Mouse (Mus musculus) limb, embryonic 12.5 days (tissue): Measurements from ENCODE around the gene Slc38a5. TPM values are rescaled to one million over a fixed set of nuclear protein-coding genes. Genes with fewer than 3 reads are reported as not detected.

Experiments used
- ATAC-seq: fragments of 200-750 bp; cut with Nextera tagmentation; 2 replicates; pipeline ENCODE4 v1.8.0; 2017; ENCODE audit warnings: low read depth, moderate TSS enrichment; ENCODE audit not compliant: insufficient number of reproducible peaks, insufficient read depth, low FRiP score, low TSS enrichment
- H3K27ac ChIP-seq: fragments of 300-500 bp; sonication (generic); 2 replicates; pipeline ENCODE4 v1.5.1; 2016; ENCODE audit warnings: mild to moderate bottlenecking, moderate library complexity
- H3K27me3 ChIP-seq: fragments of 300-500 bp; sonication (generic); 2 replicates; pipeline ENCODE4 v1.6.1; 2016; ENCODE audit warnings: mild to moderate bottlenecking, moderate library complexity
- H3K36me3 ChIP-seq: fragments of 300-500 bp; sonication (generic); 2 replicates; pipeline ENCODE4 v1.6.1; 2016; ENCODE audit warnings: mild to moderate bottlenecking, moderate library complexity
- H3K4me1 ChIP-seq: fragments of 300-500 bp; sonication (generic); replicated peaks from 2 replicates; pipeline ENCODE4 v1.6.1; 2016
- H3K4me2 ChIP-seq: fragments of 300-500 bp; sonication (generic); 2 replicates; pipeline ENCODE4 v1.6.1; 2016; ENCODE audit warnings: mild to moderate bottlenecking, moderate library complexity
- H3K4me3 ChIP-seq: fragments of 300-500 bp; sonication (generic); replicated peaks from 2 replicates; pipeline ENCODE4 v1.5.1; 2016; ENCODE audit warnings: mild to moderate bottlenecking
- H3K9ac ChIP-seq: fragments of 300-500 bp; sonication (generic); replicated peaks from 2 replicates; pipeline ENCODE4 v1.6.1; 2016; ENCODE audit warnings: mild to moderate bottlenecking, moderate library complexity
- H3K9me3 ChIP-seq: fragments of 300-500 bp; sonication (generic); 2 replicates; pipeline ENCODE4 v1.6.1; 2016; ENCODE audit warnings: mild to moderate bottlenecking, moderate library complexity
- WGBS: fragments of 180-500 bp; shearing (Covaris S2); methylation state at CpG from one replicate; pipeline ENCODE4 v1.1.7; 2016; 5-methylcytosine and 5-hydroxymethylcytosine counted together
- polyA plus RNA-seq: library from polyadenylated mRNA; unstranded; fragments of >200 nt; fragmentation: Nextera tagmentation; extraction: Ambion mirVana; gene quantifications from 2 replicates; pipeline ENCODE4 v1.2.1, GENCODE M21; 2016

The Slc38a5 gene
- 1.0 and 1.4 TPM in 2 replicates for polyA plus RNA-seq

DNA sequence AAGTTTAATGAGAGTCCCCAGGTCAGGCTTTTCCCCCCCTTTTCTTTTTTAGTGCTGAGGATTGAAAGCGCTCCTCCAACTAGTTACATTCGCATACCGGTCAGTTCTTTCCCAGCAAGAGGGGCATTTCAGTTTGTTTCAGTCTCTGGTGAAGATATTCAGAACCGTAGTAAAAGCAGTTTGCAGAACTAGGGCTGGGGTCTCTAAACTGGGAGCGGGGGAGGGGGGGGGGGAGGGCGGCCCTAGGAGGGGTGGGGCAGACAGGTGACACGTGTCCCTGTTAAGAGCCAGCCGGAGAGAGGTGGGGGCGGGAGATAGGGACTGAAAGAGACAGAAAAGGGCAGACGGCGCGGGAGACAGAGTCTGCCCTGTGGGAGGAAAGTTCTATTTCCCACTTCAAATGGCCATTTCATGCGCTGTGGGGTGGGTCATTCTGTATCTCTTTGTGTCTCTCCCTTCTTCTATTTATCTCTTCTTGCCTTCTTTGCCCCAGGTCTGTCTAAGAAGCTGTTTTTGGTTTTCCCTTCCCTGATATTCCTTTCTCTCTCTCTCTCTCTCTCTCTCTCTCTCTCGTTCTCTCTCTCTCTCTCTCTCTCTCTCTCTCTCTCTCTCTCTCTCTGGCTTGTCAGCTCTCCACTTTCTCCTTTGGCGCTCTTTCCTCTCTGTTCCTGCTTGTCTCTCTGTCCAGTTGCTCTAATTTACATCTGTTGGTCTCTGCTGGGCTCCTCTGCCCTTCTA, at the start of gene Slc38a5:
Gene Slc38a5 (plus strand): TSS at position 51 of the 738 bp plus-strand sequence.
- H3K9me3 ChIP-seq: no peaks in the 10 kb centered on the region
- peaks cover 36% of the 10 kb centered on the region for H3K27me3 ChIP-seq
- H3K9ac ChIP-seq: no peak within 1 kb of the TSS
- ATAC-seq: no peak
- H3K36me3 ChIP-seq: no peaks in the 10 kb centered on the region
- peak within 1 kb of the TSS; percentile 43 for H3K4me2 ChIP-seq
- H3K4me3 ChIP-seq: peak within 1 kb of the TSS; percentile 21
- no peak within 1 kb of the TSS for H3K27ac ChIP-seq
- no peaks in the 10 kb centered on the region for H3K4me1 ChIP-seq
- 17% methylated on average over 11 of the region's 15 CpGs for WGBS

DNA sequence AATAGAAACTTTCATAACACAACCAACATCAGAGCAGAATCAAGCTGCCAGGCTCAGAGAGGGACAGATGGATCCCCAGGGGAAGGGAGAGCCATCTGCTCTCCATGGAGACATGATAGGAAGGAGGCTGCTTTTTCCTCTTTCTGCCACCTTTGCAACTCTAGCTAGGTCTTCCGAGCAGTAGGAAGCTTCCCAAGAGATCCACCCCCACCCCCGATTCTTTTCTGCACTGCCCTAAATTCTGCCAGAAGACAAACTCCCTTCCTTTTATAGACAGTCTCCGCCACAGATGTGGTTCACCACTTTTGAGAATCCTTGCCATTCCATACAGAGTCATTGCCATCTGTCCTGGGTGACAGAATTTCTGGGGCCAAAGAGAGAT, 48.6 kb upstream of the Slc38a5 start:
- Histone ChIP-seq H3K4me2 (no peak overlapping the region), H3K4me1 (no peaks in the 10 kb centered on the region), H3K36me3 (no peaks in the 10 kb centered on the region), H3K9me3 (0 out of 2 replicates have a peak, but pooled peaks cover 2% of the 10 kb centered on the region), H3K27me3 (no peaks in the 10 kb centered on the region), H3K4me3 (no peak overlapping the region), H3K9ac (no peak overlapping the region), H3K27ac (no peak overlapping the region)
- no peak for ATAC-seq
- WGBS: 76% methylated on average over 3 of the region's 3 CpGs

GRCm38 (mm10) chrX:8222678-8223421, 48.1 kb upstream of the Slc38a5 start:
- no peak overlapping the region for H3K4me2 ChIP-seq
- H3K27me3 ChIP-seq: no peaks in the 10 kb centered on the region
- WGBS: 63% methylated on average over 7 of the region's 7 CpGs
- no peaks in the 10 kb centered on the region for H3K36me3 ChIP-seq
- no peak overlapping the region for H3K4me3 ChIP-seq
- no peak overlapping the region for H3K9ac ChIP-seq
- no peaks in the 10 kb centered on the region for H3K4me1 ChIP-seq
- ATAC-seq: no peak
- no peak overlapping the region for H3K27ac ChIP-seq
- H3K9me3 ChIP-seq: 0 out of 2 replicates have a peak, but pooled peaks cover 2% of the 10 kb centered on the region

GRCm38 (mm10) chrX:8223473-8223872, 47.5 kb upstream of the Slc38a5 start:
- H3K4me1 ChIP-seq: no peaks in the 10 kb centered on the region
- H3K9ac ChIP-seq: no peak overlapping the region
- H3K4me3 ChIP-seq: no peak overlapping the region
- 0 out of 2 replicates have a peak, but pooled peaks cover 2% of the 10 kb centered on the region for H3K9me3 ChIP-seq
- 91% methylated on average over 7 of the region's 7 CpGs for WGBS
- no peak for ATAC-seq
- H3K36me3 ChIP-seq: no peaks in the 10 kb centered on the region
- no peaks in the 10 kb centered on the region for H3K27me3 ChIP-seq
- no peak overlapping the region for H3K4me2 ChIP-seq
- H3K27ac ChIP-seq: no peak overlapping the region

DNA sequence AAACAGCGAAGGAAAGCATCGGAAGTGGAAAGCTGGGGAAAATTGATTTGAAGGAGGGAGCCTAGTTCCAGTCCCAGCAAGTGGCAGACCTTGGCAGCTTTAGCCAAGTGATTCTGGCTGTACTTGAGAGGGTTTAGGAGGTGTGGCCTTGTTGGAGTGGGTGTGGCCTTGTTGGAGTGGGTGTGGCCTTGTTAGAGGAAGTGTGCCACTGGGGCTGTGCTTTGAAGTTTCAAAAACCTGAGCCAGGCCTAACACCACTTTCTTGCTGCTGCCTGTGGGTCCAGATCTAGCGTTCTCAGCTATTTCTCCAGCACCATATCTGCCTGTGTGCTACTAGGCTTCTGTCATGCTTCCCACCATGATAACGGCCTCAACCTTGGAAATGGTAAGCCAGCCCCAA, 40.7 kb upstream of the Slc38a5 start:
- Histone ChIP-seq H3K27ac (no peak overlapping the region), H3K4me3 (no peak overlapping the region), H3K4me1 (no peaks in the 10 kb centered on the region), H3K27me3 (no peaks in the 10 kb centered on the region), H3K4me2 (no peak overlapping the region), H3K9me3 (0 out of 2 replicates have a peak, but pooled peaks cover 2% of the 10 kb centered on the region), H3K36me3 (no peaks in the 10 kb centered on the region), H3K9ac (no peak overlapping the region)
- ATAC-seq: no peak
- 66% methylated on average over 4 of the region's 4 CpGs for WGBS

- H3K4me1 ChIP-seq: no peaks in the 10 kb centered on the region
- H3K27me3 ChIP-seq: no peaks in the 10 kb centered on the region
- 86% methylated on average over 3 of the region's 3 CpGs for WGBS
- H3K4me3 ChIP-seq: no peak overlapping the region
- H3K9ac ChIP-seq: no peak overlapping the region
- no peak overlapping the region for H3K4me2 ChIP-seq
- no peak overlapping the region for H3K27ac ChIP-seq
- no peaks in the 10 kb centered on the region for H3K36me3 ChIP-seq
- H3K9me3 ChIP-seq: no peaks in the 10 kb centered on the region
- ATAC-seq: no peak
Measured at GRCm38 (mm10) chrX:8233602-8234001, 37.3 kb upstream of the Slc38a5 start.

- H3K36me3 ChIP-seq: peaks cover 8% of the 10 kb centered on the region
- H3K4me3 ChIP-seq: no peak overlapping the region
- H3K9me3 ChIP-seq: no peaks in the 10 kb centered on the region
- no peak overlapping the region for H3K27ac ChIP-seq
- no peak for ATAC-seq
- 73% methylated on average over 2 of the region's 2 CpGs for WGBS
- H3K4me2 ChIP-seq: no peak overlapping the region
- no peak overlapping the region for H3K9ac ChIP-seq
- H3K27me3 ChIP-seq: no peaks in the 10 kb centered on the region
- H3K4me1 ChIP-seq: no peaks in the 10 kb centered on the region
Measured at GRCm38 (mm10) chrX:8236704-8237103, 34.2 kb upstream of the Slc38a5 start.

- Histone ChIP-seq H3K36me3 (peaks cover 19% of the 10 kb centered on the region), H3K4me2 (no peak overlapping the region), H3K27me3 (no peaks in the 10 kb centered on the region), H3K4me3 (no peak overlapping the region), H3K9ac (no peak overlapping the region), H3K4me1 (no peaks in the 10 kb centered on the region), H3K9me3 (no peaks in the 10 kb centered on the region), H3K27ac (no peak overlapping the region)
- 82% methylated on average over 13 of the region's 13 CpGs for WGBS
- ATAC-seq: no peak
Measured at GRCm38 (mm10) chrX:8238804-8239395, 32.0 kb upstream of the Slc38a5 start.

DNA sequence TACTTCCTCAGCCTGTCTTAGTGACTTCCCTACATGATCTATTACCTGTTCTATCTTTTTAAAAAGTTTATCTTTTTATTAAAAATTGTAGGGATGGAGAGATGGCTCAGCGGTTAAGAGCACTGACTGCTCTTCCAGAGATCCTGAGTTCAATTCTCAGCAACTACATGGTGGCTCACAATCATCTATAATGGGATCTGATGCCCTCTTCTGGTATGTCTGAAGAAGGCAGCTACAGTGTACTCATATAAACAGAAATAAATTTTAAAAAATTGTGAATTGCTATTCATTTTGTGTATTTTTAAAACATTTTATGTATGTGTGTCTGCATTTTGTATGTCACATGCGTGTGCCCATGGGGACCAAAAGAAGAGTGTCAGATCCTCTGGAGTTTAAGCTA, 23.3 kb upstream of the Slc38a5 start:
- 83% methylated on average over 2 of the region's 2 CpGs for WGBS

GRCm38 (mm10) chrX:8248542-8249120, 22.3 kb upstream of the Slc38a5 start:
- H3K36me3 ChIP-seq: peaks cover 20% of the 10 kb centered on the region; the same call in 1 of the 2 replicates
- H3K4me2 ChIP-seq: no peak overlapping the region
- WGBS: 89% methylated on average over 8 of the region's 8 CpGs
- H3K27me3 ChIP-seq: no peaks in the 10 kb centered on the region
- ATAC-seq: no peak
- H3K4me1 ChIP-seq: no peaks in the 10 kb centered on the region
- no peaks in the 10 kb centered on the region for H3K9me3 ChIP-seq
- no peak overlapping the region for H3K9ac ChIP-seq
- no peak overlapping the region for H3K4me3 ChIP-seq
- H3K27ac ChIP-seq: no peak overlapping the region

More for the DNA sequence above, 23.3 kb upstream of the Slc38a5 start:
- H3K9ac ChIP-seq: no peak overlapping the region
- H3K9me3 ChIP-seq: no peaks in the 10 kb centered on the region
- H3K4me2 ChIP-seq: no peak overlapping the region
- H3K4me3 ChIP-seq: no peak overlapping the region
- H3K27me3 ChIP-seq: no peaks in the 10 kb centered on the region
- H3K36me3 ChIP-seq: peaks cover 25% of the 10 kb centered on the region; the same call in 1 of the 2 replicates
- H3K4me1 ChIP-seq: no peaks in the 10 kb centered on the region
- no peak overlapping the region for H3K27ac ChIP-seq
- ATAC-seq: no peak

GRCm38 (mm10) chrX:8251789-8252333, 19.1 kb upstream of the Slc38a5 start:
- Histone ChIP-seq H3K27ac (no peak overlapping the region), H3K4me1 (no peaks in the 10 kb centered on the region), H3K4me2 (peak overlapping the region; percentile 58), H3K27me3 (no peaks in the 10 kb centered on the region), H3K9ac (peak overlapping the region; percentile 57), H3K36me3 (no peaks in the 10 kb centered on the region), H3K4me3 (peak overlapping the region; percentile 55), H3K9me3 (no peaks in the 10 kb centered on the region)
- ATAC-seq: peak; percentile 66
- 26% methylated on average over 18 of the region's 18 CpGs for WGBS
